Mouse (Mus musculus) spleen, postnatal 10 days (tissue): ENCODE data around the gene Aldh1l1.

Source experiments
- DNase-seq, 2 experiments: peaks; one replicate each; pipeline ENCODE4 v3.0.0; 2021 to 2022; ENCODE audit warnings: low spot score in 2 of 2

The Aldh1l1 gene

GRCm38 (mm10) chr6:90486176-90486921 is at the start of gene Aldh1l1:
Gene Aldh1l1, plus strand, starts transcription at chr6:90486427.
- no peak for DNase-seq

- no peak for DNase-seq
These were observed 49.2 kb upstream of the Aldh1l1 start for GRCm38 (mm10) chr6:90437041-90437440.

GRCm38 (mm10) chr6:90446883-90447282 is 39.3 kb upstream of the Aldh1l1 start:
- no peak for DNase-seq

GRCm38 (mm10) chr6:90450179-90450578 is 36.0 kb upstream of the Aldh1l1 start:
- DNase-seq: peak; percentile 14 to 64

GRCm38 (mm10) chr6:90450697-90451096 is 35.5 kb upstream of the Aldh1l1 start:
- no peak for DNase-seq

GRCm38 (mm10) chr6:90451512-90451911 is 34.7 kb upstream of the Aldh1l1 start:
- DNase-seq: no peak

GRCm38 (mm10) chr6:90452603-90453002 is 33.6 kb upstream of the Aldh1l1 start:
- no peak for DNase-seq

- no peak for DNase-seq
These were observed 32.5 kb upstream of the Aldh1l1 start for GRCm38 (mm10) chr6:90453751-90454150.

- no peak for DNase-seq
These were observed 28.8 kb upstream of the Aldh1l1 start for GRCm38 (mm10) chr6:90457421-90457820.

GRCm38 (mm10) chr6:90461181-90461580 is 25.0 kb upstream of the Aldh1l1 start:
- no peak for DNase-seq

- DNase-seq: no peak
These were observed 24.5 kb upstream of the Aldh1l1 start for GRCm38 (mm10) chr6:90461771-90462170.

GRCm38 (mm10) chr6:90462181-90462706 is 24.0 kb upstream of the Aldh1l1 start, which contains the start of gene Klf15:
Gene Klf15, plus strand, starts transcription at chr6:90462576.
- no peak for DNase-seq

GRCm38 (mm10) chr6:90462841-90463227 is 23.4 kb upstream of the Aldh1l1 start:
- DNase-seq: no peak

- DNase-seq: no peak
These were observed 22.9 kb upstream of the Aldh1l1 start for GRCm38 (mm10) chr6:90463228-90463862.

- no peak for DNase-seq
These were observed 22.3 kb upstream of the Aldh1l1 start for GRCm38 (mm10) chr6:90463890-90464421.

GRCm38 (mm10) chr6:90465028-90465640 is 21.1 kb upstream of the Aldh1l1 start:
- no peak for DNase-seq

GRCm38 (mm10) chr6:90466079-90466478 is 20.1 kb upstream of the Aldh1l1 start:
- DNase-seq: no peak

GRCm38 (mm10) chr6:90466847-90467410 is 19.3 kb upstream of the Aldh1l1 start:
- DNase-seq: no peak

- no peak for DNase-seq
These were observed 18.0 kb upstream of the Aldh1l1 start for GRCm38 (mm10) chr6:90468216-90468615.

- DNase-seq: no peak
These were observed 17.2 kb upstream of the Aldh1l1 start for GRCm38 (mm10) chr6:90469041-90469440.

- no peak for DNase-seq
These were observed 16.0 kb upstream of the Aldh1l1 start for GRCm38 (mm10) chr6:90470255-90470654.

- no peak for DNase-seq
These were observed 15.2 kb upstream of the Aldh1l1 start for GRCm38 (mm10) chr6:90470947-90471541.
